Mouse (Mus musculus) stomach, postnatal 0 days (tissue): ENCODE results near the gene Ttll3.

Source experiments
- CTCF ChIP-seq: IDR thresholded peaks from 2 replicates; pipeline ENCODE4 v1.5.1; 2016; ENCODE audit warnings: antibody characterized with exemption, low read depth, mild to moderate bottlenecking, moderate library complexity
- EP300 ChIP-seq: optimal IDR thresholded peaks from 2 replicates; pipeline ENCODE3; 2016; ENCODE audit warnings: antibody characterized with exemption

DNA sequence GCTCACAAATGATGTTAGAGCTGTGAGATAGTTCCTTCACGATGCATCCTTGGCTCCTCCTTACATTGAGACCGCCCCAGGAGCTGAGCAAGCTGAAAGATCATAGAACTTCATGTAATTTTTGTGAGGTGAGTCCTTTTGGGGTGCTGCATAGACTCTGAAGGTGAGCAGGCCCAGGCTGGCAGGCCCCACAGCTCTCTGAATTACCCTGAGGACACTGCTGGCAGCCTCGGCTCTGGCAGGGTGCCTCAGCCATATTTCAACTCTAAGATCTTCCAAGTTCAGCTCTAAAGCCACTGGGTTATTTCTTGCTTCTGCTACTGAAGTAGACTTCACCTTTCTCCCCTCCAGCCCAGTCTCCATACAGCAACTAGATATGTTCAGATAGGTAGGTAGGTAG, 51.6 kb downstream of the Ttll3 start:
- no peak for TF ChIP-seq CTCF
- TF ChIP-seq EP300 = no peak
